Mouse (Mus musculus) forebrain, embryonic 12.5 days (tissue): ENCODE measurements around the gene Dut. TPM values are rescaled to one million over a fixed set of nuclear protein-coding genes. Genes with fewer than 3 reads are reported as not detected.

Experiments used
- ATAC-seq: fragments of 200-750 bp; cut with Nextera tagmentation; 2 replicates; pipeline ENCODE4 v1.8.0; 2017; ENCODE audit warnings: moderate TSS enrichment; ENCODE audit not compliant: low FRiP score
- H3K27ac ChIP-seq: fragments of 300-500 bp; sonication (generic); 2 replicates; pipeline ENCODE4 v1.5.1; 2016; ENCODE audit warnings: mild to moderate bottlenecking
- H3K27me3 ChIP-seq: fragments of 300-500 bp; sonication (generic); 2 replicates; pipeline ENCODE4 v1.6.1; 2016; ENCODE audit warnings: mild to moderate bottlenecking
- H3K36me3 ChIP-seq: fragments of 300-500 bp; sonication (generic); replicated peaks from 2 replicates; pipeline ENCODE4 v1.6.1; 2016; ENCODE audit warnings: mild to moderate bottlenecking
- H3K4me1 ChIP-seq: fragments of 300-500 bp; sonication (generic); 2 replicates; pipeline ENCODE4 v1.6.1; 2016
- H3K4me2 ChIP-seq: fragments of 300-500 bp; sonication (generic); 2 replicates; pipeline ENCODE4 v1.6.1; 2016; ENCODE audit warnings: mild to moderate bottlenecking, moderate library complexity
- H3K4me3 ChIP-seq: fragments of 300-500 bp; sonication (generic); replicated peaks from 2 replicates; pipeline ENCODE4 v1.5.1; 2016; ENCODE audit warnings: mild to moderate bottlenecking
- H3K9ac ChIP-seq: fragments of 300-500 bp; sonication (generic); 2 replicates; pipeline ENCODE4 v1.6.1; 2016; ENCODE audit warnings: mild to moderate bottlenecking
- H3K9me3 ChIP-seq: fragments of 300-500 bp; sonication (generic); 2 replicates; pipeline ENCODE4 v1.6.1; 2016
- WGBS: fragments of 180-500 bp; shearing (Covaris S2); methylation state at CpG from one replicate; pipeline ENCODE4 v1.1.7; 2016; 5-methylcytosine and 5-hydroxymethylcytosine counted together
- polyA plus RNA-seq: library from polyadenylated mRNA; unstranded; fragments of >200 nt; fragmentation: Nextera tagmentation; extraction: Ambion mirVana; gene quantifications from 2 replicates; pipeline ENCODE4 v1.2.1, GENCODE M21; 2016

Dut gene
- polyA plus RNA-seq, result 224 and 225 TPM in 2 replicates

GRCm38 (mm10) chr2:125247108-125247961 lies at the start of gene Dut:
Gene Dut (plus strand): TSS chr2:125247190.
- Histone ChIP-seq H3K36me3 (peaks cover 20% of the 10 kb centered on the region), H3K4me3 (peak within 1 kb of the TSS; percentile 72), H3K27ac (peak within 1 kb of the TSS; percentile 90), H3K9me3 (no peaks in the 10 kb centered on the region), H3K27me3 (no peaks in the 10 kb centered on the region), H3K4me1 (peaks cover 24% of the 10 kb centered on the region), H3K9ac (peak within 1 kb of the TSS; percentile 87), H3K4me2 (peak within 1 kb of the TSS; percentile 64)
- ATAC-seq, result peak; percentile 99
- WGBS, result under 1% methylated on average over 96 of the region's 96 CpGs

GRCm38 (mm10) chr2:125208894-125209596 lies 37.9 kb upstream of the Dut start:
- ATAC-seq, result peak; percentile 57
- Histone ChIP-seq H3K4me3 (no peak overlapping the region), H3K9me3 (no peaks in the 10 kb centered on the region), H3K9ac (no peak overlapping the region), H3K27ac (no peak overlapping the region), H3K4me2 (no peak overlapping the region), H3K27me3 (no peaks in the 10 kb centered on the region), H3K4me1 (peaks cover 9% of the 10 kb centered on the region; the same call in 1 of the 2 replicates), H3K36me3 (no peaks in the 10 kb centered on the region)
- 75% methylated on average over 14 of the region's 14 CpGs for WGBS

- H3K36me3 ChIP-seq, result no peaks in the 10 kb centered on the region
- no peak overlapping the region for H3K4me3 ChIP-seq
- ATAC-seq, result no peak
- H3K4me1 ChIP-seq, result peaks cover 9% of the 10 kb centered on the region; the same call in 1 of the 2 replicates
- H3K27ac ChIP-seq, result no peak overlapping the region
- WGBS, result 74% methylated on average over 10 of the region's 10 CpGs
- no peaks in the 10 kb centered on the region for H3K27me3 ChIP-seq
- H3K9ac ChIP-seq, result no peak overlapping the region
- H3K9me3 ChIP-seq, result no peaks in the 10 kb centered on the region
- H3K4me2 ChIP-seq, result no peak overlapping the region
These were observed 35.0 kb upstream of the Dut start for GRCm38 (mm10) chr2:125211831-125212510.

GRCm38 (mm10) chr2:125214592-125214991 lies 32.4 kb upstream of the Dut start:
- Histone ChIP-seq H3K27ac (no peak overlapping the region), H3K4me3 (no peak overlapping the region), H3K9ac (no peak overlapping the region), H3K4me1 (peaks cover 9% of the 10 kb centered on the region; the same call in 1 of the 2 replicates), H3K9me3 (no peaks in the 10 kb centered on the region), H3K4me2 (no peak overlapping the region), H3K27me3 (no peaks in the 10 kb centered on the region), H3K36me3 (no peaks in the 10 kb centered on the region)
- peak; percentile 44; the same call in 1 of the 2 replicates for ATAC-seq
- 6% methylated on average over 3 of the region's 3 CpGs for WGBS

GRCm38 (mm10) chr2:125217286-125217685 lies 29.7 kb upstream of the Dut start:
- no peaks in the 10 kb centered on the region for H3K4me1 ChIP-seq
- WGBS, result 84% methylated on average over 6 of the region's 6 CpGs
- ATAC-seq, result no peak
- H3K36me3 ChIP-seq, result no peaks in the 10 kb centered on the region
- H3K4me2 ChIP-seq, result no peak overlapping the region
- H3K4me3 ChIP-seq, result no peak overlapping the region
- no peaks in the 10 kb centered on the region for H3K9me3 ChIP-seq
- H3K27me3 ChIP-seq, result no peaks in the 10 kb centered on the region
- H3K9ac ChIP-seq, result no peak overlapping the region
- H3K27ac ChIP-seq, result no peak overlapping the region

- 93% methylated on average over 1 of the region's 1 CpGs for WGBS
- ATAC-seq, result no peak
- H3K4me3 ChIP-seq, result no peak overlapping the region
These were observed 28.4 kb upstream of the Dut start for GRCm38 (mm10) chr2:125218566-125218965.

GRCm38 (mm10) chr2:125219268-125219667 lies 27.7 kb upstream of the Dut start:
- Histone ChIP-seq H3K9me3 (no peaks in the 10 kb centered on the region), H3K27ac (no peak overlapping the region), H3K4me1 (no peaks in the 10 kb centered on the region), H3K36me3 (no peaks in the 10 kb centered on the region), H3K27me3 (no peaks in the 10 kb centered on the region), H3K4me2 (no peak overlapping the region), H3K9ac (no peak overlapping the region), H3K4me3 (no peak overlapping the region)
- no peak for ATAC-seq
- WGBS, result 66% methylated on average over 3 of the region's 3 CpGs

More at GRCm38 (mm10) chr2:125218566-125218965, 28.4 kb upstream of the Dut start:
- Histone ChIP-seq H3K4me1 (no peaks in the 10 kb centered on the region), H3K27ac (no peak overlapping the region), H3K4me2 (no peak overlapping the region), H3K27me3 (no peaks in the 10 kb centered on the region), H3K36me3 (no peaks in the 10 kb centered on the region), H3K9me3 (no peaks in the 10 kb centered on the region), H3K9ac (no peak overlapping the region)

- no peak overlapping the region for H3K4me2 ChIP-seq
- H3K27ac ChIP-seq, result no peak overlapping the region
- no peaks in the 10 kb centered on the region for H3K9me3 ChIP-seq
- H3K36me3 ChIP-seq, result no peaks in the 10 kb centered on the region
- no peaks in the 10 kb centered on the region for H3K4me1 ChIP-seq
- H3K4me3 ChIP-seq, result no peak overlapping the region
- 79% methylated on average over 1 of the region's 1 CpGs for WGBS
- ATAC-seq, result no peak
- H3K9ac ChIP-seq, result no peak overlapping the region
- no peaks in the 10 kb centered on the region for H3K27me3 ChIP-seq
These were observed 25.3 kb upstream of the Dut start for GRCm38 (mm10) chr2:125221673-125222072.

- H3K36me3 ChIP-seq, result no peaks in the 10 kb centered on the region
- H3K9ac ChIP-seq, result no peak overlapping the region
- H3K4me2 ChIP-seq, result no peak overlapping the region
- H3K4me1 ChIP-seq, result no peaks in the 10 kb centered on the region
- H3K4me3 ChIP-seq, result no peak overlapping the region
- 85% methylated on average over 11 of the region's 11 CpGs for WGBS
- H3K9me3 ChIP-seq, result no peaks in the 10 kb centered on the region
- no peaks in the 10 kb centered on the region for H3K27me3 ChIP-seq
- ATAC-seq, result no peak
- no peak overlapping the region for H3K27ac ChIP-seq
These were observed 18.2 kb upstream of the Dut start for GRCm38 (mm10) chr2:125228472-125229409.

- H3K4me3 ChIP-seq, result no peak overlapping the region
- H3K36me3 ChIP-seq, result no peaks in the 10 kb centered on the region
- WGBS, result 92% methylated on average over 4 of the region's 4 CpGs
- H3K27ac ChIP-seq, result no peak overlapping the region
- H3K4me2 ChIP-seq, result no peak overlapping the region
- H3K4me1 ChIP-seq, result no peaks in the 10 kb centered on the region
- no peak for ATAC-seq
- H3K27me3 ChIP-seq, result no peaks in the 10 kb centered on the region
- H3K9me3 ChIP-seq, result no peaks in the 10 kb centered on the region
- H3K9ac ChIP-seq, result no peak overlapping the region
These were observed 14.8 kb upstream of the Dut start for GRCm38 (mm10) chr2:125232183-125232582.

GRCm38 (mm10) chr2:125233537-125233936 lies 13.5 kb upstream of the Dut start:
- no peaks in the 10 kb centered on the region for H3K27me3 ChIP-seq
- ATAC-seq, result no peak
- H3K4me2 ChIP-seq, result no peak overlapping the region
- 88% methylated on average over 2 of the region's 2 CpGs for WGBS
- H3K9ac ChIP-seq, result no peak overlapping the region
- H3K4me1 ChIP-seq, result no peaks in the 10 kb centered on the region
- H3K27ac ChIP-seq, result no peak overlapping the region
- H3K4me3 ChIP-seq, result no peak overlapping the region
- no peaks in the 10 kb centered on the region for H3K36me3 ChIP-seq
- no peaks in the 10 kb centered on the region for H3K9me3 ChIP-seq
